Mouse (Mus musculus) frontal cortex, postnatal 25 days (tissue): ENCODE data around the gene Traf4.

Source experiments
- DNase-seq, 2 experiments: peaks; one replicate each; pipeline ENCODE4 v3.0.0; 2022; ENCODE audit warnings: low spot score in 2 of 2

The Traf4 gene

DNA sequence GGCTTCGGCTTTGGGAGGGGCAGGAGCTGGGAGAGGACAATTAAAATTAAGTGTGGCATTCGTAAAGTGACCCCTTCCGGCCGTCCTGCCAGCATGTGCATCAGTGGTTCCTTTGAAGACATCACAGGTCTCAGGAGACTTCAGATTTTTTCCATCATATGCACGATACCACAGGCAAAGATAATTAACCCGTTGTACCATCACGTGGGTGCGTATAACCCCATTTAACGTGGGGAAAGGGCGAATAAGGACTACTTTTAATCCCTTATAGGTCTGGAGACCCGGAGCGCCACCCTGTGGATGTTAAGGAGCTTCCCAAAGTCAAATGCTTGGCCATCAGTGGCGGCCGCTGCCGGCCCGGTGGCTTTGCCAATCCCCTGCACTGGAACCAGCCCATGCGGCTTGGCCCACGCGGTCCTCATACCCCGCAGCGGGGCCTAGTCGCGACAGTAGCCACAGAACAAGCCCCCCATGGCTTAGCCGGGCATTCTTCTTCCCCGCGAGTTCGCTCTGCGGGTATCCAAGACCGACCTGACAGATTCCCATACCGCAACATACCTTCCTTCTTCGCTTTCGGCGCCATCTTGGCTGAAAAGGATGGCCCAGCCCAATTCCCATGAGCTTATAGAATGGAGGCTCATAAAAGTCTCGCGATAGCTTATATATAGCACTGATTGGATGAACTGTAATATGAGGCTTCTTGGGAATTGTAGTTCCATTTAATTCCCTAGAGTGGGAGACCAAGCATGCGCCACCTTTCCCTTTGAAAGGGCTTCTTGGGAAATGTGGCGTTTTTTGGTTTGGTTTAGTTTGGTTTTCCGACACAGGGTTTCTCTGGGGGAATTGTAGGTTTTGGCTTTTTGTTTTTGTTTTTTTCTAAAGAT lies 17.8 kb upstream of the Traf4 start, which contains the start of gene Rpl23a:
TSS of gene Rpl23a (minus strand) at position 624 of the 884 bp plus-strand sequence.
- DNase-seq, result peak; percentile 78 to 79

DNA sequence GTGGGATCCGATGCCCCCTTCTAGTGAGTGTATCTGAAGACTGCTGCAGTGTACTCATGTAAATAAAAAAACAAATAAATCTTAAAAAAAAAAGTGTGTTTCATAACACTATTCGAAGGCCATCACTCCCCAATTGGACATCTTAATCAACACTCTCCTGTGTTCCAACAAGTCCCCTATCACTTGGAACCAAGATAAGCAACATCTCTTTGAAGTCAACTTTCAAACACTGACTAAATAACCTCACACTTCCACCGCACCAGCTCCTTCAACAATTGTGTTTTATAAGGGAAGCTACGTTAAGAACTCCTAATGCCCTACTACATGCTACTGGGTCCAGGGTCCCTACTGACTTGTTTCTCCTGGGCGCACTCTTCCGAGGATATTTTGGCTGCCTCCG lies 17.1 kb upstream of the Traf4 start:
- DNase-seq, result no peak

DNA sequence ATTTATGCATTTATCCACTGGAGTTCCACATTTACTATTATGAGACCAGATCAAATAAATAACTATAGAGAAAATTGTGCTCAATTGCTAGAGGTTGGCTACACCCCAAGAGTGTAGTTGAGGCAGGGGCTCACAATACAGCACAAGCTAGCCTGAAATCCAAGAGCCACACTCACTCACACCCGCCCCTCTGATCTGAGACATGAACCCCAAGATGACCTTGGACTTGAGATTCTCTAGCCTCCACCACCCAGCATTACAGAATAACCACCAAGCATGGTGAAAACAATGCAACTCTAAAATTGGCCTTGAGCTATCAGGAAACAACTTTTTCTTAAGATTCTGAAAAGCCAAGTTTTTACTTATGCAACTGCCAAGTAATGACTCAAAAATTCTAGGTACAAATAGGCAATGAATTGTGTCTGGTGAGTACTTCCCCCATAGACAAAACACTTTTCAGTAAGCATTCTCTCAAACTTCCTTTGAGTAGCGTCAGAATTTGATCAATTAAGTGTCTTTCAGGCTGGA lies 16.5 kb upstream of the Traf4 start:
- DNase-seq, result no peak

DNA sequence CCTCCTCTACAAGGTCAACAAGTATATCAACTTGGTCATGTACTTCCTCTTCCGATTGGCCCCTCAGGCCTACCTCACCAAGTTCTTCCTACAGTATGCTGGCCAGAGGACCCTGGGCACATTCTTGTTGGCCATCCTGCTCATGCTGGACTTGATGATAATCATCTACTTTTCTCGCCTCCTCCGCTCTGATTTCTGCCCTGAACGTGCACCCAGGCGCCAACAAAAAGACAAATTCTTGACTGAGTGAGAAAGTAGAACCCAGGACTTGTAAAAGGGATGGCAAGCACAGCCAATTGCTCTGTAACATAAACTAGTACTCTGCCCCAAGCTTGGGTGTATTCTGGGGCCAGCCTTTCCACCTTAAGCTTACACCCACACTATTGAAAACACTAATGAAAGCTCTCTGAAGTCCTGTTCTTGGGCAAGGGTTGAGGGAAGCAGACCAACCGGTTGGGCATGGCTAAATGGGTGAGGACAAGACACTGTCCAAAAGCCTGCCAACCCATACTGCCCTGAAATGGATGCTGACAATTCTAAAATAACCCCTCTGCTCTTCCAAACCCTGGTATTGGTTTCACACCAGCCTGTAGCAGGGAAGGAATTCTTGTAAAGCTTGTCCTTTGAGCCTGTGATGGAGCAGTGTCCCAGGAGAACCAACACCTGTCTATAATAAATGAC lies 14.8 kb upstream of the Traf4 start:
- DNase-seq, result no peak

DNA sequence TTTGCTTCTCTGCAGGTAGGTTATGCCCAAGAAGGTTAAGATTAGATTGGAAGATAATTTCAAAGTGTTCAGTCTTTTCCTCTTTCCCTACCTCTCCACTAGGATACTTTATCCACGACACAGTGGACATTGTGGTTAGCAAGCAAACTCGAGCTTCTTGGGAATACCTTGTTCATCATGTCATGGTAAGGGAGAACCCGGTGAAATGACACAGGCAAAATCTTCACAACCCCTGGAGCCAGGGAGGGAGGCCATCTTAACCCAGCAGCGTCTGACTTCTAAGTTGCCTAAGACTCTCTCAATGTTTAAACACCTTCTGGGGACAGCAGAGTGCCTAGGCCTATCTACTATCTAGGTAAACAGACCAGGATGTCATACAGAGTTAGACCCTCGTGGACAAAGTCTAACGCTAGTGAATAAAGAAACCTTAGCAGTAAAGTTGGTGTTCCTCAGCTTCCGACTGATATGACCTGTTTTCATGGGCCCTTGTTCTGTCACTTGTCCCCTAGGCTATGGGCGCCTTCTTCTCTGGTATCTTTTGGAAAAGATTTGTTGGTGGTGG lies 14.1 kb upstream of the Traf4 start:
- DNase-seq, result no peak

DNA sequence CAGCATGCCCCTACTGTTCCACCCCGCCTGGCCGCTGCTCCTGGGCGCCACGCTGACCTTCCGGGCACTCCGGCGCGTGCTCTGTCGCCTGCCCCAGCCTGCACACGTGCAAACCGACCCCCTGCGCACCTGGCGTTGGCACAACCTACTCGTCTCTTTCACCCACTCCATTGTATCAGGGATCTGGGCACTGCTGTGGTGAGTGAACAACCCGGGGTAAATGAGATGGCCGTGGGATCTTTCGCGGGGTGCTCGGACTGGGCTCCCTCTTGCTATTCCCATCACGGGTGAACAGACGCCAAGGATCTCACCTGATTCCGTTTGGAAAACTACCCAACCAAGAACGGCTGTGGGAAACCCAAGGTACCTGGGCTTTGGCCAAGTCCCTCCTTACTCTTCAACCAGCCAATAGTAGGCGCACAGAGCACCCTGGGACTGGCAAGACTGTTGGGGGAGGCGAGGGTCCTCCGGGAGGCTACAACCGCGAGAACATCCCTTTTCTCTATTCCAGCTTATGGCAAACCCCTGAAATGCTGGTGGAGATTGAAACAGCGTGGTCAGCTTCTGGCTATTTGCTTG lies 13.6 kb upstream of the Traf4 start:
- no peak for DNase-seq

DNA sequence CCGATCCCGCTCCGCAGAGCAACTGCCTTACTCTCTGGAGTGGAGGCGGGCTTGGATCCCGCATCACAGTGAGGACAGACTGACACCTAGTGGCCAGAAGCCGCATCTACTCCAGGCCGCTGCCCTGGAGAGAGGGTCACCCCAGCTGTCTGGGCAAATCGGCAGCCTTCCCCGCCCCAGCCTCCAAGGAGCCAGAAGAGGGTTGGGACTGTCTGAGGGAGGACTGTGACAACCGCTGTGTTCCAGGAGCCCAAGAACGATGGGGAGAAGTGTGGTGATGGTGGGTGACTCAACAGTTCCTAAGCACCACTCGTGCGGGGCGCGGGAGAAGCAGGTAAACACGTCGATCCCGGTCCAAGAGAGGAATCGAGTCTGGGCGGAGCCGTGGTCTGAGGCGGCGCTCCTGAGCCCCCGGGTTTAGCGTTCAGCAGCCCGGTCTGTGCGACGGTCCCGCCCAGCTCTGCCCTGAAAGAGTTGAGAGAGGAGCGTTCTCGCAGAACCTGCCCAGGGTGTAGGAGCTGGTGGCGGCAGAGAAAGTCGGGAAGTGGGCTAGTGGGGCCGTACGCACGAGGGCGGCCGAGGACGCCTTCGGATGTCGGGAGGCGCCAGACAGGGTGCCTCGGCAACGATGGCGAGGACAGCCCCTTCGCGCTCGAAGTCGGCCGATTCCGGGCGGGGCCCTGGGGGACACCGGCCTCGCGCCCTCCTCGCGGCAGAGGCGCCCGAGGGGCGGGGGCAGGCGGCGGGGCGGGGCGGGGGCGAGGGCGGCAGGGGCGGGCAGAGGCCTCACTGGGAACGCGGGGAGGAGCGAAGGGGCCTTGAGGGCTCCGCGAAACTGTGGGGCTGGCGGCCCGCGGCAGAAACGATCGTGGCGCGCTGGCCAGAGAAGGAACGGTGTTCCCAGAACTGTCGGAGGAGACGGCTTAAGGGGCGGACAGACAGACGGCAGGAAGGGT lies 12.8 kb upstream of the Traf4 start:
- DNase-seq, result peak; percentile 92 to 94

DNA sequence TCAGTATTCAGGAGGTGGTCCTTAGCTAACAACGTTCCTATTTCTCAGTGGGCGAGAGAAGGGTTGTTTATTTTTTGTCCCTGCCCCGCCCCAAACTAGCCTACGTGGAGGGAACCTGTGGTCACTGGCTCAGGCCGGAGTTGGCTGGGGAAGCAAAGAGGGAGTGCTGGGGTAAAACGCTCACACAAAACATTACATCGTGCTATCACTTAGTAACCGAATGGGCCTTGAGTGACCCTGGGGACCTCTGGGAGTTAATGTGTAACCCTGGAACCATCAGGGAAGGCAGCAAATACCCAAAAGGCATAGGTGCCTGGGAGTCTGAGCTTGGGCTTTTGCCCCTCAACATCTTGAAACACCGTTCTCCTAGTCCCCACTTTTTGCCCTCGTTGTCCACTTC lies 12.0 kb upstream of the Traf4 start:
- no peak for DNase-seq

DNA sequence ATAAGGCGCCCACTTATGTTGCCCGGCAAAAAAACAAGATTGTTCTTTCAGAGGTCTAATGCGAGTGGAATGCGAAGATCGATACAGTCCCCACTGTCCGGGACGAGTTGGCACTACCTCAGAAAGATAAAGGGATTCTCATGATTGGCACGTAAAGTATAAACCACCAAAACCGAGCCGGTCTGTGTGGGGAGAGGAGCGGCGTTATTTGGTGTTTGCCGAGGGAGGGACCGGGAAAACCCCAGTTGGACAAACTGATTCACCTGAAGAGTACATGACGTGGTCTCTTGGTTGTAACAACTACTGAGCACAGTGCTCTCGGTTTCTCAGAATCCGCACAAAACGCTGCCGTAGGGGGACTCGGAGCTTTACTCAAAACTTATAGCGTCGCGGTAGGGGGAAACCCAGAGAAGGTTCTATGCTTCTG lies 11.5 kb upstream of the Traf4 start:
- no peak for DNase-seq

DNA sequence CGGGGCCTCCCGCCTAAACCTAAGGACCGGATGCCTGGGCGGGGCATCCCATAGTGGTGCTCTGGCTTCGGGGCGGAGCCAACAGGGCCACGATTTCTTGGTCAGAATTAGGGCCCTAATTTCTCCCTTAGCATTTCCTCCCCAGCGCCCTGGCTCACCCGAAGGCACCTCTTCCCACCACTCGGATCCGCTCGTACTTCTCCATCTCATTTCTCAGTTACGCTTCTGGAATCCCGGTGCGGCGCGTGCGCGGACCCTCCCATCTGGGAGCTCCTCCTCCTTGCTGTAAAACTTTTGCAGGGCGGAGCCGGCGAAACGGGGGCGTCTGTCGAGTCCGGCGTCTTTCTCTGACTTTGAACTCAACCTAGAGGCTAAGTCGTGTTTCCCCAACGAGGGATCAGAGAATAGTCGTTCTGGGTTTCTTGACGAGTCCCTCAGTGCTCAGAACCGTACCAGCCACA lies 11.0 kb upstream of the Traf4 start, which contains the start of the genes Nek8 and Tlcd1:
TSS of gene Nek8 (minus strand) at position 274 of the 461 bp plus-strand sequence.
TSS of gene Tlcd1 (plus strand) at position 310 of the 461 bp plus-strand sequence.
- peak in 1 of 2 experiments; percentile 68 for DNase-seq

DNA sequence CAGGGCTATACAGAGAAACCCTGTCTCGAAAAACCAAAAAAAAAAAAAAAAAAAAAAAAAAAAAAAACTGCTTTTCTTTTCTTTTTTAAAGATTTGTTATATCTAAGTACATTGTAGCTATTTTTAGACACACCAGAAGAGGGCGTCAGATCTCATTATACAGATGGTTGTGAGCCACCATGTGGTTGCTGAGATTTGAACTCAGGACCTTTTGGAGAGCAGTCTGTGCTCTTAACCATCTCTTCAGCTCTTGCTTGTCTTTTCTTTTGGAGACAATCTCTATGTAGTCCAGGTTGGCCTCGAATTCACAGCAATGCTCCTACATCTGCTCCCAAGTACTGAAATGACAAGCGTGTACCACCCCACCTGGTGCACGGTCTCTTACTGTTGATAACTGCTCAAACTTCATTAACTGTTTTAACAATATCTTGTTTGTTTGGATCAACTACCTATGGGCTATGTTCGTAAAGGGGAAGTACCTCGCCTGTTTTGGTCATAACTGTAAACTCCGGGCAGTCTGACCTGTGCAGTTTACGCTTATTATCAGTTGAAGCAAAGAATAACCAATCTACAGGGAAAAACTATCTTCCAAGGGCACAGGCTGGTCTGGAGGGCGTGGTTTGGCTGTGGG lies 10.5 kb upstream of the Traf4 start:
- DNase-seq, result no peak

DNA sequence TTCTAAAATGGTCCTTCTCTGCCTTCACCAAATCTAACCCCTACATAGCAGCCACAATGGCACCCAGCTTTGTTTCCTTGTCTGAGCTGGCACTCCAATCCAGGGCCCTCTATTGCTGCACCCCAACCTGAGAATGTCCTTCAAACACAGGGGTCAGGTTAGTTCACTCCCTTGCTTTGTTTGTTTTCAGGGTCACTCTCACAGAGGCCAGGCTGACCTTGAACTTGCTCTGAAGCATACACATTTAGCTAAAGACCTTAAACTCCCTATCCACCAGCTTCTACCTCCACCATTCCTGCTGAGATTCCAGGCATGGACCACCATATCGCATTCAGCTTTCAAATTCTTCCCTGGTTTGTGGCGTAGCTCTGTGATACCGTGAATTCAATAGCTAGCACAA lies 9.1 kb upstream of the Traf4 start:
- DNase-seq, result no peak

DNA sequence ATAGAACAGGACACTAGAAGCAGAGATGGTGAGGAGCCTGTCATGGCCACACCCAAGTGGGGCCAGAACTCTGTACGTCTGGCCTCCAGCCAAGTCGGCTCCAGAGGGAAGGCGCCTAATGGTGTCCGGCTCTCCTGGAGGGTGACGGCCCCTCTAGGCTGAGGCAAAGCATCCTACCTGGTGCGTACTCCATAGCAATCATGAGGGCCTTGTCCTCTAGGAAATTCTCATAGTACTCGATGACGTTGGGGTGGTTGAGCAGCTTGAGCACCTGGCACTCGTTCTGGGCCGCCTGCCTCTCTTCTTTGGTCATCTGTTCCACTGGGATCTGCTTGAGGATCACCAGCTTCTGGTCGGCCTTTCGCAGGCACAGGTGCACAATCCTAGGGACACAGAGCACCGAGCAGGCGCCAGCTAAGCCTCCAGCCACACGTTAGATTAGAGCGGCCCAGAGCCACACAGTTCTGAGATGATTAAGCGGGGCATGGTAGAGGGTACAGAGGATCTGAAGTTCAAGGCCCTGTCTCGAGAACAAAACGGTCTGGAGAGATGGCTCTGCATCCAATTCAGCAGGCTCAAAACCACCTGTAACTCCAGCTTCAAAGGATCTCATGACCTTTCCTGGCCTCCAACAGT lies 7.5 kb upstream of the Traf4 start:
- no peak for DNase-seq

DNA sequence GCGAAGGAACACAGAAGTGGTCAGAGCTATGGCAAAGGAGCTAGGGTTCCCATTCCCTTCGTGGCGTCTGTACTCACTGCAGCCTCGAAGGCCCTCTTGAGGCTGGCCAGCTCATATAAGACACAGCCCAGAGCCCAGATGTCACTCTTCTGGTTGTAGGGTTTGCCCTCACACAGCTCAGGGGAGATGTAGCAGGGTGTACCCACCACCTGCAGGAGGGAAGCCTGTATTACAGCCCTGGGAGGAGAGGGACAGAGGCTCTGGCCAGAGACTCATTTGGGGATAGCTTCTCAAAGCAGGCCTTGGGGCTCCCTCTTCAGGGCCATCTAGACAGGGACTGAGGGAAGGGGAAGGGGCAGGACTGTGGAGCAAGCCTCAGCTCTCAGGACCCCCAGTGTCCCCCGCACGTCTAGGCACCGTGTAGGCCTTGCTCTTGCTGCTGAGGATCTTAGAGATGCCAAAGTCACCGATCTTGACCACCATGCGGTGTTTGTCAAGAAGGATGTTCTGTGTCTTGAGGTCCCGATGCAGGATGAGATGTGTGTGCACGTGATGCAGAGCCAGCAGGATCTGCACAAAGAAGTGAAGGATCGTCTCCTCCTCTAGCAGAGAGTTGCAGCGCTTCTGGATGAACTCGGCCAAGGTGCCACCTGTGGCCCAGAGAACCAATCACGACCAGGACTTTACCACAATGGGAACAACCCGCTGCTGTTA lies 6.8 kb upstream of the Traf4 start:
- DNase-seq, result no peak

DNA sequence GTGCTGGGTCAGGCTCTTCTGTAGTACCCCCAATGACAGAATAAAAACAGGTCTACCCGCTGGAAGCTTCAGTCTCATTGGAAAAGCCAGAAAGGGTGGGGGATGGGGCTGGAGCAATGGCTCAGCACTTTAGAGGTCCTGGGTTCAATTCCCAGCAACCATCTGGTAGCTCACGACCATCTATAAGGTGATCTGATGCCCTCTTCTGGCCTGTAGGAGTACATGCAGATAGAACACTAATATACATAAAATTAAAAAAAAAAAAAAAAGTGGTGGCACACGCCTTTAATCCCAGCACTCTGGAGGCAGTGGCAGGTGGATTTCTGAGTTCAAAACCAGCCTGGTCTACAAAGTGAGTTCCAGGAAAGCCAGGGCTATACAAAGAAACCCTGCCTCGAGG lies 5.9 kb upstream of the Traf4 start:
- DNase-seq, result no peak

DNA sequence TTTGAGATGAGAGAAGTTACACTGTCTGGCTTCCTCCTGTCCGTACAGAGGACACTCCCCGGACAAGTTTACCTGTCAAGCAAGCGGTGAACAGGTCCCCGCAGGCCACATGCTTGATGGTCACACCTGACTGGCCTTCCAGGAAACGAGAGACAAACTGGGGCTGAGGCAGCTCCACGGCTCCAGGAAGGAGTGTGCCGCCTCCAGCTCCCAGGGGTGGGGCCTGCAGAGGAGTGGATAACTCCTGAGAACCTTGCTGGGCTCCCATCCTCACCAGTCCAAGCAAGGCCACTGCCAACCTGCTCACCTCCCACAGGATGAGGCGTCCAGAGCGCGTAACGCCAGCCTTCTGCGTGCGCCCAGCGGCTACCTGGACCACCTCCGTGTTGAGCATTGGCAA lies 4.9 kb upstream of the Traf4 start:
- DNase-seq, result no peak

DNA sequence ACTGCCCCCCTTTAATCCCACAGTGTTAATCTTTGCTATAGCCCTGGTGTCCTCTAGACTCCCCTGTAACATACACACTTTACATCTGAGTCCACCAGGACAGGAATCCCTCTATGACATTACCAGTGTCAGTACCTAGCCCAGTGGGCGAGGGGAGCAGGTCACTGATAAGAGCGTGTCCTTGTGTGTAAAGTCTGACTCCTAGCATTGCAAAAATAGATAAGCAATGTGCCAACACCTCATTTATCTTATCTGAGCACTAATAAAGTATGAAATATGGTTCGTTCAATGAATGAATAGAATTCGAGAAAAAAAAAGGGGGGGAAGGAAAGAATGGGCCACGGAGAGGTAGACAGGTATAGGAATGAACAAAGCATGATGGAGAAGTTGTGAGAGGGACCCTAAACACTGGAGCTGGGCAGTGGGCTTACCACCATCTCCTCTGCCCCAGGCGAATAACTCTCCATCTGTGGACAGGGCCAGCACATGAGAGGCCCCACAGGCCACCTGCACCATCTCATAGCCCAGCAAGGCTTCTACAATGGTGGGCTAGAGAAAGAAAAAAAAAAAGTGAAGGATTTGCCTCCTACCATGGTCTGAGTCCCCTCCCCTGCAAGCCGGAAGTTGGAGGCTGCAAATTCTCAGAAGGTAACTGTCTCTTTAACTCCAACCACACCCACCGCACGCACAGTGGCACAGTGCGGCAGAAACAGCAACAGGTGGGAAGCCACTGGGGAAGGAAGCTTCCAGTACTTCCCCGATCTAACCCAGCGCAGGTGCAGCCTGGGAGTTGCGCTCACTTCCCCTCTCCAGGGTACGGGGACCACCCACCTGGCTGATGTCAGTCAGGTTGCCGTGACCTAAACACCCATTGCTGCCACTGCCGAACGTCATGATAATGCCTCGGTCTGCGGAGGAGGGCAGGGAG lies 3.4 kb upstream of the Traf4 start:
- DNase-seq, result no peak
